Mouse (Mus musculus): ENCODE measurements around the gene H2-DMb1.

GRCm38 (mm10) chr17:34107109-34107867 is 45.6 kb upstream of the H2-DMb1 start:
- no peak for TF ChIP-seq CTCF (IDR thresholded peaks at IDR 0.05; ENCODE audit: control insufficient read depth, insufficient read depth, insufficient read length)
- TF ChIP-seq MYOG (IDR thresholded peaks at IDR 0.05; ENCODE audit: control insufficient read depth, extremely low read depth, insufficient read length), result no peak
- no peak for TF ChIP-seq MYOD1 (IDR thresholded peaks at IDR 0.05; ENCODE audit: control insufficient read depth, insufficient read length, low read depth)

Measured in C2C12 (cell line).